Mouse (Mus musculus) CH12.LX (cell line): Measurements from ENCODE around the gene Etl4. TPM values are rescaled to one million over a fixed set of nuclear protein-coding genes. Genes with fewer than 3 reads are reported as not detected.

Experiments
- DNase-seq: peaks from one replicate; pipeline ENCODE4 v3.0.0-alpha.2; 2013; ENCODE audit errors: extremely low read depth
- H3K27ac ChIP-seq: 2 replicates; pipeline ENCODE4 v1.5.1; 2012; ENCODE audit warnings: low read depth, mild to moderate bottlenecking, control low read depth, moderate library complexity; ENCODE audit not compliant: insufficient read depth
- H3K27me3 ChIP-seq: replicated peaks from 2 replicates; pipeline ENCODE3; 2012; ENCODE audit warnings: inconsistent platforms
- H3K36me3 ChIP-seq, 2 experiments: replicated peaks in 1 of 2; 2 replicates each; pipeline versions ENCODE3 to v1.6.1; 2012; ENCODE audit warnings: inconsistent platforms in 1 of 2, low read length in 1 of 2, mild to moderate bottlenecking in 1 of 2, mixed read lengths in 1 of 2, moderate library complexity in 1 of 2; ENCODE audit not compliant: control insufficient read depth in 1 of 2, insufficient read depth in 1 of 2
- H3K4me1 ChIP-seq, 2 experiments: 2 replicates each; pipeline ENCODE4 v1.6.1; 2012; ENCODE audit warnings: inconsistent platforms in 1 of 2, moderate library complexity in 1 of 2; ENCODE audit not compliant: insufficient read depth in 2 of 2, control insufficient read depth in 1 of 2
- H3K4me2 ChIP-seq: 2 replicates; pipeline ENCODE4 v1.6.1; 2012; ENCODE audit warnings: low read depth, mild to moderate bottlenecking, control low read depth; ENCODE audit not compliant: poor library complexity, insufficient read depth, severe bottlenecking
- H3K4me3 ChIP-seq, 3 experiments: fragments of 150-350 bp in 1 of 3; sonication (generic) in 1 of 3; replicated peaks in 1 of 3; 2 replicates each; pipeline versions ENCODE3 to v1.5.1; 2011 to 2012; ENCODE audit warnings: low read depth in 2 of 3, low read length in 2 of 3, mild to moderate bottlenecking in 2 of 3, moderate library complexity in 2 of 3, control low read depth in 1 of 3, improper control_type of control experiment in 1 of 3, inconsistent platforms in 1 of 3, mixed read lengths in 1 of 3; ENCODE audit not compliant: poor library complexity in 1 of 3
- H3K79me2 ChIP-seq: replicated peaks from 2 replicates; pipeline ENCODE4 v1.6.1; 2012; ENCODE audit warnings: mild to moderate bottlenecking, moderate library complexity; ENCODE audit not compliant: control insufficient read depth, poor library complexity, insufficient read depth, severe bottlenecking; ENCODE audit errors: extremely low read depth
- H3K9ac ChIP-seq: 2 replicates; pipeline ENCODE4 v1.6.1; 2012; ENCODE audit warnings: low read depth, mild to moderate bottlenecking, control low read depth, moderate library complexity; ENCODE audit not compliant: insufficient read depth
- H3K9me3 ChIP-seq: replicated peaks from 2 replicates; pipeline ENCODE3; 2012; ENCODE audit warnings: low read length, inconsistent platforms, mixed read lengths
- CHD1 ChIP-seq: IDR thresholded peaks from 2 replicates; pipeline ENCODE4 v1.6.1; 2012; ENCODE audit warnings: low read depth, low read length, improper control_type of control experiment, inconsistent platforms
- CHD2 ChIP-seq: IDR thresholded peaks from 2 replicates; pipeline ENCODE4 v1.6.1; 2011; ENCODE audit warnings: low read length, improper control_type of control experiment
- CTCF ChIP-seq, 2 experiments: IDR thresholded peaks in 1 of 2; conservative IDR thresholded peaks in 1 of 2; 2 replicates each; pipeline ENCODE4 v1.5.1; 2011 to 2012; ENCODE audit warnings: low read depth in 2 of 2, low read length in 2 of 2, improper control_type of control experiment in 1 of 2, inconsistent platforms in 1 of 2, mild to moderate bottlenecking in 1 of 2, moderate library complexity in 1 of 2
- E2F4 ChIP-seq: IDR thresholded peaks from 2 replicates; pipeline ENCODE4 v1.6.1; 2011; ENCODE audit warnings: low read depth, low read length, improper control_type of control experiment; ENCODE audit not compliant: insufficient replicate concordance
- ELF1 ChIP-seq: IDR thresholded peaks from 2 replicates; pipeline ENCODE4 v1.6.1; 2014; ENCODE audit warnings: low read depth, mild to moderate bottlenecking, inconsistent platforms, low read length, improper control_type of control experiment
- HCFC1 ChIP-seq: IDR thresholded peaks from 2 replicates; pipeline ENCODE4 v1.6.1; 2012; ENCODE audit warnings: low read depth, mild to moderate bottlenecking, inconsistent platforms, low read length, improper control_type of control experiment
- IRF4 ChIP-seq: IDR thresholded peaks from 2 replicates; pipeline ENCODE4 v1.6.1; 2014; ENCODE audit warnings: low read depth, mild to moderate bottlenecking, inconsistent platforms, low read length, improper control_type of control experiment
- JUND ChIP-seq: conservative IDR thresholded peaks from 2 replicates; pipeline ENCODE4 v1.6.1; 2011; ENCODE audit warnings: low read depth, low read length, improper control_type of control experiment
- KAT2A ChIP-seq: IDR thresholded peaks from 2 replicates; pipeline ENCODE4 v1.6.1; 2012; ENCODE audit warnings: low read length, improper control_type of control experiment, inconsistent platforms; ENCODE audit not compliant: insufficient replicate concordance
- MAX ChIP-seq: IDR thresholded peaks from 2 replicates; pipeline ENCODE4 v1.6.1; 2011; ENCODE audit warnings: low read length, improper control_type of control experiment
- MAZ ChIP-seq: IDR thresholded peaks from 2 replicates; pipeline ENCODE4 v1.6.1; 2012; ENCODE audit warnings: low read depth, mild to moderate bottlenecking, inconsistent platforms, low read length, improper control_type of control experiment, moderate library complexity
- MEF2A ChIP-seq: IDR thresholded peaks from 2 replicates; pipeline ENCODE4 v1.6.1; 2014; ENCODE audit warnings: low read depth, mild to moderate bottlenecking, inconsistent platforms, low read length, improper control_type of control experiment, borderline replicate concordance
- NELFE ChIP-seq: IDR thresholded peaks from 2 replicates; pipeline ENCODE4 v1.6.1; 2011; ENCODE audit warnings: low read depth, low read length, improper control_type of control experiment
- NRF1 ChIP-seq: IDR thresholded peaks from 2 replicates; pipeline ENCODE4 v1.6.1; 2014; ENCODE audit warnings: low read depth, mild to moderate bottlenecking, inconsistent platforms, low read length, improper control_type of control experiment, moderate library complexity
- POLR2AphosphoS2 ChIP-seq: IDR thresholded peaks from 2 replicates; pipeline ENCODE4 v1.6.1; 2011; ENCODE audit warnings: low read depth, low read length, improper control_type of control experiment
- SMC3 ChIP-seq: IDR thresholded peaks from 2 replicates; pipeline ENCODE4 v1.6.1; 2011; ENCODE audit warnings: low read depth, low read length, improper control_type of control experiment
- USF1 ChIP-seq: IDR thresholded peaks from 2 replicates; pipeline ENCODE4 v1.6.1; 2014; ENCODE audit warnings: low read depth, mild to moderate bottlenecking, inconsistent platforms, low read length, improper control_type of control experiment
- ZC3H11A ChIP-seq: IDR thresholded peaks from 2 replicates; pipeline ENCODE4 v1.6.1; 2012; ENCODE audit warnings: low read depth, mild to moderate bottlenecking, inconsistent platforms, low read length, improper control_type of control experiment
- ZNF384 ChIP-seq: IDR thresholded peaks from 2 replicates; pipeline ENCODE4 v1.6.1; 2012; ENCODE audit warnings: low read depth, low read length, improper control_type of control experiment, inconsistent platforms
- dilution Hi-C: fragments of 300-500 bp; cut with MboI; formaldehyde crosslinking; loops from 2 replicates; pipeline ENCODE4 v1.14.3; 2020; ENCODE audit warnings: low sequenced_read_pairs; ENCODE audit not compliant: extremely low pct_unique_long_range_greater_than_20kb, extremely low pct_ligation_motif_present
- in situ Hi-C: fragments of 300-500 bp; cut with MboI; formaldehyde crosslinking; loops from 3 replicates; pipeline ENCODE4 v1.14.3; 2019; ENCODE audit warnings: low sequenced_read_pairs, low pct_ligation_motif_present, low pct_unique_long_range_greater_than_20kb, mixed read lengths
- polyA plus RNA-seq: library from polyadenylated mRNA; unstranded; fragments of >175 nt; gene quantifications from 2 replicates; pipeline ENCODE4 v1.2.1, GENCODE M21; 2012; ENCODE audit warnings: low read depth; ENCODE audit not compliant: insufficient read length
- total RNA-seq, 2 experiments: library from RNA; depleted of rRNA; stranded (reverse); fragments of 300-350 nt in 1 of 2; fragments of >200 nt in 1 of 2; gene quantifications; 2 replicates each; pipeline ENCODE4 v1.2.3; 2012 to 2014

Gene Etl4
- total and polyA plus RNA-seq, 3 experiments, result 7.2 to 18.6 (median 11.7) TPM

- no peaks in the 10 kb centered on the region for H3K9me3 ChIP-seq
- H3K4me2 ChIP-seq, result no peak overlapping the region
- in situ Hi-C loops, result no loop called here
- H3K79me2 ChIP-seq, result no peaks in the 10 kb centered on the region
- H3K36me3 ChIP-seq, result peaks cover 0 to 17% of the 10 kb centered on the region in 2 experiments
- H3K9ac ChIP-seq, result no peak overlapping the region
- no peak overlapping the region for H3K4me3 ChIP-seq
- H3K27me3 ChIP-seq, result no peaks in the 10 kb centered on the region
- no peak overlapping the region for H3K27ac ChIP-seq
- no peak for DNase-seq
- TF ChIP-seq E2F4 (no peak), MAX (no peak), JUND (no peak), POLR2AphosphoS2 (no peak), MAZ (no peak), NRF1 (no peak)
- TF ChIP-seq, all 38 proteins: peak for 0
- dilution Hi-C loops, result no loop called here
- peaks cover 0 to 3% of the 10 kb centered on the region in 2 experiments; a peak in 1 of 4 replicates for H3K4me1 ChIP-seq
Observed at GRCm38 (mm10) chr2:20657856-20658255, 748.3 kb downstream of the Etl4 start.

GRCm38 (mm10) chr2:20661841-20662240 is 752.3 kb downstream of the Etl4 start:
- Histone ChIP-seq H3K27me3 (no peaks in the 10 kb centered on the region), H3K9ac (no peak overlapping the region), H3K79me2 (no peaks in the 10 kb centered on the region), H3K4me2 (no peak overlapping the region), H3K27ac (no peak overlapping the region), H3K9me3 (no peaks in the 10 kb centered on the region), H3K4me1 (peaks cover 0 to 3% of the 10 kb centered on the region in 2 experiments; a peak in 2 of 4 replicates), H3K36me3 (peaks cover 0 to 22% of the 10 kb centered on the region in 2 experiments), H3K4me3 (no peak overlapping the region)
- TF ChIP-seq ELF1 (no peak), CHD2 (no peak), IRF4 (no peak), SMC3 (no peak), NRF1 (no peak), KAT2A (no peak)
- no peak for DNase-seq
- in situ Hi-C loops (no loop called here), dilution Hi-C loops (no loop called here)

- Histone ChIP-seq H3K4me2 (no peak overlapping the region), H3K9me3 (no peaks in the 10 kb centered on the region), H3K9ac (no peak overlapping the region), H3K36me3 (peaks cover 0 to 22% of the 10 kb centered on the region in 2 experiments), H3K4me3 (no peak overlapping the region), H3K4me1 (no peaks in the 10 kb centered on the region; a peak in 1 of 4 replicates), H3K27me3 (no peaks in the 10 kb centered on the region), H3K79me2 (no peaks in the 10 kb centered on the region), H3K27ac (no peak overlapping the region)
- dilution Hi-C loops (no loop called here), in situ Hi-C loops (no loop called here)
- TF ChIP-seq JUND (no peak), USF1 (no peak), NELFE (no peak), CTCF (conservative IDR thresholded peaks at IDR 0.05 in 1 of 2, IDR thresholded peaks at IDR 0.05 in 1 of 2; ENCODE audit: low read depth in 2 of 2, low read length in 2 of 2) (no peak), HCFC1 (no peak), MEF2A (no peak), SMC3 (no peak), ZC3H11A (no peak), CHD1 (no peak), ZNF384 (no peak)
- DNase-seq, result no peak
Observed at GRCm38 (mm10) chr2:20662696-20663095, 753.1 kb downstream of the Etl4 start.
